Mouse (Mus musculus) hindlimb bud, embryonic 11.5 days (tissue): ENCODE measurements around the gene Pla2g4b.

ENCODE experiments used
- DNase-seq: peaks from one replicate; pipeline ENCODE4 v3.0.0-alpha.2; 2012; ENCODE audit warnings: low read depth, low spot score; ENCODE audit errors: extremely low spot score

Gene Pla2g4b

DNA sequence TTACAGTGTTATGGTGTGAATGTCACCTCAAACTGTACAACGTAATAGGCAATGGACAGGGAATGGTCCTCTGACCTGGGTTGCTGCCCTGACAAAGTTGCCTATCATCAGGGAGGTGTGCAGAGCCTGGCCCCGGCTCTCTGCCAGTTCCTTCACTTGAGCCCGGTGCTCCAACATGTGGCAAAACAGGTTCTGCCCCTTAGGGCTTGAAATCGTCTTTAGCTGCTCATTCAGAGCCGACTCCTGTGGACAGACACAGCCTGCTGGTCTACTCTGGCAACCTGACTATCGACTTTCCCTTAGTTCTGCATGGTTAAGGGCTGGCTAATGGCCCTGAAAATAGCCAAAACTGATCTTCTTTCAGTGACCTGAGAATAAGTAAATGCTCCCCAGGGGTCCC is 27.0 kb downstream of the Pla2g4b start:
- no peak for DNase-seq

DNA sequence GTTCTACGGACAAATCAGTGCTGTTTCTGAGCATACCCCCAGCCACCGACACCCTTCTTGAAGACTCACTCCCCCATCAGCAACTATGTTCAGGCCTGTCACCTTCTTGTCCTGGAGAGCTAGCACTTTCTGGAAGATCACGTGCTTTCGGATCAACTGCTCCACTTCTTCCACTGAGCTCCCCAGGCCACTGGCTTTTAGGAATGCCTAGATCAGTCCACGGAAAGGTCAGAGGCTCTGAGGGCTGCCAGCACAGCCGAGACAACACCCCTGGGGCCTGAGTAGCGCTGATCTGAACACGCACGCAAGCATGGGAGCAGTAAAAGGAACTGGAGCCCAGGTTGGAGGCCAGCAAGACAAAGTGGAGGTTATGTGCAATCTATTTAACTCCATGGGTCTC is 27.4 kb downstream of the Pla2g4b start:
- DNase-seq, result no peak

DNA sequence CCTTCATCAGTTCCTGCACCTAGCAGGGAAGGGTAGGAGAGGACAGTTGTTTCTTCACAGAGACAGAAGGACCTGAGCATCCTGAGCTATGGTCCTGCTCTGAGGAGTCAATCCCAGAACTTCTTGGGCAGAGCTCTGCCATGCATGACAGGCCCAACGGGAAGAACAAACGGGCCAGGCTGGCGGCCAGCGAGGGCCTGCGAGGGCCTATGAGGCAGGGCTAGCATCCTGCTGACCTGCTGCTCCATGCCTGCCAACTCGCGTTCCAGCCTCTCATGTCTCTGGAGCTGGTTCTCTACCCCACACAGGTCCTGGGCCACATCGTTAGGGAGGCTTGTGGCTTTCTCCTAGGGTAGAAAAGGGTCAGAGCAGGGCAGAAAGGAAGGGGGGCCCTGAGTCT is 29.0 kb downstream of the Pla2g4b start:
- no peak for DNase-seq

DNA sequence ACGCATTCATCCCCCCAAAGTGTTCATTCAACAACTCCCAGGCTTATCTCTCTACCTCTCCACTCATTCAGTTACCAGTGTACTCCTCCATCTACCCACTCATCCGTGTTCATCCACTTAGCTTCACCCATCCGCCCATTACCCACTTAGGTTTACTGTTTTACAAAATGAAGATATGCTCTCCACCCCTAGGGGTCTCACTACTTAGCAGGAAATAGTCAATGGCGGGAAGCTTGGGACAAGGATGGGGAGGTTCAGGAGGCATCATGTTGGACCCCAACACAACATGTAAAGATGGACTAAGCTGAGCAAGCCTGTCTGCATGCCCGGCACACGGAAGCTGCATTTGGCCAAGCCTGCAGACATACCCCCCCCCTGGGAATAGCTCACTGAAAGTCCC is 31.4 kb downstream of the Pla2g4b start:
- DNase-seq, result no peak

DNA sequence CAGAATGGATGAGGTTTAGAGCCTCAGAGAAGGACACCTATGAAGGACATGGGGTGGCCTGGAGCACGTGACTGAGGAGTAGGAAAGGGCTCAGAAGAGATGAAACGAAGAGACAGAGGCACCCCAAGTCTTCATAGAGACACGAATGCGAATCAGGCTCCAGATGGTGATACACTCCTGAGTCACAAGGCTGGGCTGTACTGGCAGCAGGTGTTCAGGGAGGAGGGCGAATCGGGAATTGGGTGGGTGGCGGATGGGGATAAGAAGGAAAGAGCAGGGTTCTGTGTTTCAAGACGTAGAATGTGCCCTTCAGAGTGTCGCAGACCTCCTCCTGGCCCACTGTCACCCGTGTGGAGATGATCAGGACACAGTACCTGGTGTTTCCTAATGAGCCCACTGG is 32.0 kb downstream of the Pla2g4b start:
- no peak for DNase-seq

DNA sequence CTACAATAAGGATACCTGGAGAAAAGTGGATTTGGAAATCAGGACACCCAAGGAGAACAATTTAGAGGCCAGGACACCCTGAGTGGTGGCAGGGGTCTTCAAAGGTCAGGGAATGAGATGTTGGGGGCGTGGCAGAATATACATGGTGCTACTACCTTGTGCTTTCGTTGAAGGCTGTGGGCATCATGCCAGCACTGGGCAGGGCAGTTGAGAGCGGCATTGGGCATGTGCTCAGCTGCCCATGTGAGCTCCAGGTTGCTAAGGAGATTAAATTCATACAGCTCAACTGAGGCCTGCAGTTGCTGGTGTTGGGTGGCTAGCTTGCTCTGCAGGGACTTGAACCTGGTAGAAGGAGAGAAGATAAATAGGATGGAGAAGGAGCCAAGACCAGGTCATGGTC is 33.0 kb downstream of the Pla2g4b start:
- DNase-seq, result no peak

DNA sequence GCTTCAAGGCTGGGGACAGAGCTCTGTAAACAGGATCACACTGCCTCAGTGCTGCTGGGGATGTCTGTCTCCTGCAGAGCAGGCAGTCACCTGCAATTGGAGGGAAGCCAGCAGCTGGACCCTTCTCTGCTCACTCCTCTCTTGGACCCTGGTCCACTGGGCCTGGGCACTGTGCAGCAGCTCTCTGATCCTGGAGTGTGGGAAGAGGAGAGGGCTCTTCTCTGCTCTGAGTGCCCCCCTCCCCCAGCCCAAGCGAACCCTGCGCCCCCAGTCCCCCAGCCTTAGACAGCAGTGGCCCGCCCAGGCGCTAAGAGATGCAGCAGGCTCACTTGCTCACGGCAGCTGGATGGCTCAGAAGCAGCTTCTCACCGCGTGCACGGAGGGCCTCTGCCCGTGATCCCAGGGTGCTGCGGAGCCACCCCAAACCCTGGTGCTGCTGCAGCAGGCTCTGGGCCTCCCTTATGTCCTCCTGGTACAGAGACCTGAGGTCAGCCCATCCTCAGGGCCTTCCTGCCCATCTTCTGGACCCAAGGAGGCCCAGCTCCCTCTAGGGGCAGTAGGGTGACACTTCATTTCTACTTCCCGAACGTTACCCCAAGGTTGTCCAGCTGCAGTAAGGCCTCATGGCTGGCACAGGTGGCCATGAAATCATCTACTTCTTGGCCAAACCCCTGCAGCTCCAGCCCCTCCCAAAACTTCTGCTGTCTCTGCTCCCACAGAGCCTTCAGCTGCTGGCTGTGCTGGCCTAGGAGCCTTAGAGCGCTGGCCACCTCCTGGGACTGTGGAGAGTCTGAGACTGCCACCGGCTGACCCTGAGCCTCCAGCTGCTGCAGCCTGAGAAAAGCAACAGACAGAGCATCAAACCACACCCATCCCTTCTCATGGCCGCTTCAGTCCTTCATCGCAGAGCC is 35.6 kb downstream of the Pla2g4b start:
- DNase-seq, result no peak

DNA sequence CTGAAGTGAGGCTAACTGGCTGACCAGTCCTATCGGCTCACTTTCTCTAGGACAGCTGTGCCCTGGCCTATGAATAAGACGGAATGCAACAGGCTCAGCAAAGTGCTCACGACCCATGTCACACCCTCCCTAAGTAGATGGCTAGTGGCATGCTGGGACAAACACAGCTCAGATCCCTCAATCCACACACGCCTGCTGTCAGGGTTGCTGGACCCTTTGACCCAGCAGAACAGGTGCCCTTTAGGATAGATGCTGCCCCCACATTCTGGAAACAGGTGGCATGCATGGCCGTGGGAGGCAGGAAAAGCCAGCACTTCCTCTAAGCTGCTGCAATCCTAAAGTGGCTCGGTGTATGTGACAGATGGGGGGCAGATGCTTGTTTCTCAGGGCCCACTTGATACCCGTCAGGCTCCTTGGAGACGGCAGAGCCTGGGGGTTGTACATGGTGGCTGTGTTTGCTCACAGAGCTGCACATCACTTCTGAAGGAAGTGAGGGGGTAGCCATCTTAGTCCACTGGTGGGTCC is 36.3 kb downstream of the Pla2g4b start:
- DNase-seq, result no peak

DNA sequence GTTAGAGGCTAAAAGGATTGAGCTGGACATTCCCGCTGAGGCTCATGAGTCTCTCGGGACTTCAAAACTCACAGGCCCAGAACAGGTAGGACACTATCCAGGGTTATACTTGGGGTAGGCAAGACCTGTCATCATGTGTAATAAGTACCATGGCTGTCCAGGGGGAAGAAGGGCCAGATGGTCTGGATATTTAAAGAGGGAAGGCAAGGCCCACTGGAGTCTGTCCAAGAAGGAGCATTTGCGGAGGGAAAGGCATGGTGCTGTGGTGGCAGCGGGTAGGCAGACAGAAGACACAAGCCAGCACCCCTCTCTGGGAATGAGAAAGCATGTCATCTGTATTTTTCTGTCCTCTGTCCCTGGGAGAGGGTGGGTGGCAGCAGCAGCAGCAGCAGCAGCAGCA is 40.9 kb downstream of the Pla2g4b start:
- DNase-seq, result no peak

DNA sequence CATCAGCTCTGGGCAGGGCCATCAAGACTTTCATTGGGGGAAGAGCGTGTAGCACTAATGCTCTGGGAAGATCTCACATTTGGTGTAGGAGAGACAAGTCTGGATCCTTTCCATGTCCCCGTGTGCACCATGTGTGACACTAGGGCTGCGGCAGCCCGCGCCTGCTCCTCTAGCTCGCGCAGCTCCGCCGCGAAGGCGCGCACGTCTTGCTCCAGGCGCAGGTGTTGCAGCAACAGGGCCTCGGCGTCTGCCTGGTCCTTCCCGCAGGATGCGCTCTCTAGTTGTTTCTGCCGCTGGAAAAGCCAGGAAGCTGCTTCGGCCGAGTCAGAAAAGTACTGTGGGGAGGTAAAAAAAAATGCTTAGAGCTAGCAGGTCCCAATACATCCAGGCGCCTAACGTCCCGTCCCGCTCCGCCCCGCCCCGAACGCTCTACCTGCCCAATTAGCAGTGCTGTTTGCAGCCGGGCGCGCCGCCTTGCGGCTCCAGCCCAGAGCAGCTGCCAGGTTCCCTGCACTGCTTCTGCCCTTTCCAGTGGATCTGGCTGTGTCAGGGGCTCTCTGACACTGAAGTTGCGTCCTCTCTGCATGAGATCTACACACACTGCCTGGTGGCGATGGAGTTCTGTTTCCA is 43.0 kb downstream of the Pla2g4b start:
- no peak for DNase-seq

DNA sequence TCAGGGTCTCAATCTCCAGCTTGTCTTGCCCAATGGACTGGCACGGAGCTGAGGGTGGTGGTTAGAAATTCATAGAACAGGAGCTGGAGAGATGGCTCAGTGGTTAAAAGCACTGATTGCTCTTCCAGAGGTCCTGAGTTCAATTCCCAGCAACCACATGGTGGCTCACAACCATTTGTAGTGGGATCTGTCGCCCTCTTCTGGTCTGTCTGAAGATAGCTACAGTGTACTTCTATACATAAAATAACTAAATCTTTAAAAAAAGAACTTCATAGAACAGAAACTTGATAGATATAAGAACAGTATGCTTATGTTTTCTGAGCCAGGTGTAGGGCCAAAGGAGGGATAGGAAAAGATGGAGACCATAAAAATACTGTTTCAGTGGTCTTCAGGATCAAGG is 49.2 kb downstream of the Pla2g4b start:
- DNase-seq, result no peak

DNA sequence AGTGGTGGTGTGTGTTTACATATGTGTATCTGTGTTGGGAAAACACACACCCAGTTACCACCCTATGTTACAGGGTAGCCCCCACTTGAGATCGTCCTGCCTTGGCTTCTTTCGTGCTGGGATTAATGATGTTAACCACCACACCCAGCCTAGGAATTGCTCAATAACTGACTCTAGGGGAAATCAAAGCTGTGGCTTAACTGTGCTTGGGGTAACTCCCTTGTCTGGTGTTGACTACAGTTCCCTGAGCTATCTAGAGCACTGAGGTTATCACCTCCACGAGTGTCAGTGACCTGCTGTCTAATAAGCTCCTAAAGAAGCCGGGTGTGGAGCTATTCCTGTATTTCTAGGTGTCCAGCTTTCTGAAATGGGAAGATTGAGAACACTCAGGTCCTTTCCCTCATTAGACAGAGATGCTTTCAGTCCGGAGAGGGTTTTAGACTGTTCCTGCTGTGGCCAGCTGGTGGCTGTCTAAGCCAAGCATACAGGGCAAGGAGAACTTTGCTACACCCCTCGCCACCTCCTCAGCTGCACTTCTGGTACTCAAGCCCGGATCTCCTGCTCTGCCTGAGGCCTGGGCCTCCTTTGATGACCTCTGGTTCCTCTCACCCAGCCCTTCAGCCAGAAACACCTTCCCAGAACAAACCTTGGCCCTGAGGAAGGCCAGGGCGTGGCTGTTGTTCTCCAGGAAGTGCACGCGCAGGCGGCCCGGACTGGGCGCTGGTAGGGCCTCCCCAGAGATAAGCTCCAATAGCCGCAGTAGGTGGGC is 51.6 kb downstream of the Pla2g4b start:
- DNase-seq, result no peak

DNA sequence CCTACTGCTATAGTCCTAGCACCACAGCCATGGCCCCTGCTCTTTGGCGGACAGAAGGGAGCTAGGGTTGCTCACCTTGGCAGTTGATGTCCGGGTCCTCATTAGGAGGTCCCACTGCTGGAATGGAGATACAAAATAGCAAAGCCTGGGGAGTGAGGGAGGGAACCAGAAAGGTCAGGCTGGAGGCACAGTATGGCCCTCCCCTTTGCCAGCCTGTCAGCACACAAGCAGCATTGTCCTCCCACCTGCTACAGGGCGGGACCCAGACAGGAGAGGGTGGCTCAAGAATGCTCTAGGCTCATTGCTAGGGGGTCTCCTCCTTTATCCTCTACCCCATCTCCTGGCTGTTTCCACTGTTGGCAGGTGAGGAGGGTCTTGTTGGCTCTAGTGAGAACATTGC is 52.8 kb downstream of the Pla2g4b start:
- no peak for DNase-seq

DNA sequence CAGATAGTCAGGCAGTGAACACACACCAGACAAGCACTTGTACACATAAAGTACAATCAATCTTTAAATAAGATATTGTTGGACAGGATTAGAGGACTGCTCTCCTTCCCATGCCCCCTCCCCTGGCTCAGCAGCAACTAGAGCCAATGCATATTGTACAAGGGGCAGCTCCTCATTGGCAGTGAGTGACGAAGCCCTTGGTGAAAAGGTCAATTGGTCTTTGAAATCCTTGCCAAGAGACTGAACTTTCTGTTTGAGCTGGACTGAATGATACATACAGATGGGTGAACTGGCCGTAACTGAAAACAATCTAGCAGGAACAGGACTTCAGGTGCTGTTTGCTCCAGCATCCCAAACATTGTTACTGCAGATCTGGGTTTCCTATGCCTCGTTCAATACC is 54.2 kb downstream of the Pla2g4b start:
- DNase-seq, result no peak

DNA sequence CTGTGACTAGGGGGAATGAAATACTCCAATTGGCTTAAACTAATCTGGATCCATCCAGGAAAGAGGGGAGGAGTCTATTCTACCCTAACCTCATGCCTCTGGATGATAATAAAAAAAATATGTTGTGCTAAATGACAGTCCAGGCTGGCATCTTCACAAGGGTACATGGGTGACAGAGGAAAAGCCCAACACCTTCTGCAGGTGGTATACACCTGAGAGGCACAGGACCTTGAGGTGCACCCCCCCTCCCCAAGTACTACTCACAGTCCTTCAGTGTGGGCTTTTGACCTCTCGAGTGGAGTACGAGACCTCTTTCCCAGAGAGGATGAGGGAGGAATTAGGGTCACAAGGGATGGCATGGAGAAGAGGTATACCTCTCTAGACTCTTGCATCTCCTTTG is 54.7 kb downstream of the Pla2g4b start:
- no peak for DNase-seq

DNA sequence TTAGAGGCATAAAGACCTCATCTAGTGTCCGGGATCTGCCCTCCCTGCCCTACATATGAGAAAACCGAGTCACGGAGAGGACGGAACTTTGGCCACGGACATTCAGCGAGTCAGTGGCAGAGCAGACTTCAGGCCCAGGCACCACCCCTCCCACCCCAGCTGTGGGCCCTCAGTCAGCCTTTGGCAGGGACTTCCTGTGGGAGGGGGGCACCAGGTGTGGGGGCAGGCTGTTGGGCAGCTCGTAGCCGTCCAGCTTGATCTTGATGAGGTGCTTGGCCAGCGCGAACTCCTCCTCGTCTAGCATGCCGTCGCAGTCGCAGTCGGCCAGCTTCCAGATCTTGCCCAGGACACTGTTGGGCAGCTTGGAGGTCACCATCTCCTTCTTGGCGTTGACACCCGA is 57.8 kb downstream of the Pla2g4b start:
- no peak for DNase-seq
